Mouse (Mus musculus): ENCODE data around the gene Tmem169. TPM values are rescaled to one million over a fixed set of nuclear protein-coding genes. Genes with fewer than 3 reads are reported as not detected.

Gene Tmem169
- not detected in 2 replicates for polyA plus RNA-seq (2012; ENCODE audit: low replicate concordance)

DNA sequence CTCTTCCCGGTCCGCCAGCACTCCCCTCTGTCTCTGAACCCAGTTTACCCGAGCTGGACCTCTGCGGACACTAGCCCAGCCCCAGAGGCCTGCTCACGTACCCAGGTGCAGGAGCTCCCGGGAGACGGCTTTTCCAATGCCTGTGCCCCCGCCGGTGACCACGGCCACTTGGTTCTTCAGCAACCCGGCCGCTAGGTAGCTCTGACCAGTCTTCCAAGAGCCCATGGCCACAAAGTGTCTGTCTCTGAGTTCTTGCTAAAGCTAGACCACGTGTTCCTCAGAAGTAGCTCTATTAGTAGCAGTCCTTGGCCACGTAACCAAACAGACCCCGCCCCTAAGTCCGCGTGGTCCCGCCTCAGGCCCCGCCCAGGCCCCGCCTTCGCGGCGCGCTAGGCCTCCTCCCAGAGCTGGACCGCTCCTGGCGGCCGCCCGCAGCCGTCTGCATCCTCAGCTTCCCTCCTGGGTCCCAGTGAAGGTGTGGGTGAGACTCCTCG is at the start of gene Tmem169, which contains the start of gene Pecr:
Gene Tmem169 (plus strand): TSS at position 378 of the 494 bp plus-strand sequence.
Gene Pecr (minus strand): TSS at position 323 of the 494 bp plus-strand sequence.

DNA sequence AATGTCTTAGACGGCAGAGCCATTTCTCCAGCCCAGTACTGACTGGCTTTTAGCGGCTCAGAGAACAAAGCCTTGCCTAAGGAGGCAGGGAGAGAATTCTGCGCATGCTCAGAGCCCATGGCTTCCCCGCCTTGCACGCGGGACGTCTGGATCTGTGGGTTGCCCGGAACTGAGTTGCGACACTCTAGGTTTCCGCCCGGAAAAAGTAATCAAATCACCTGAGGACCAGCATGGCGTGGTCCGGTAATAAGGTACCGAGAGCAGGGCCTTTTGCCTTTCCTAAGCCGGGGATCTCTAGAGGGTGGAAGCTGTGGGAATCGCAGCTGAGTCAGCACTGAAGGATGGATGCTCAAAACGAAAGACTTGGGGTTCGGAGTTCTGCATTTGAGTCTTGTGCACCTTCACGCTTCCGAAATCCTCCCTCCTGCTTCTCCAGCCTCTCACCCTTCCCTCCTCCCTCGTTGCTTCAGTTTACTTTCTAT is 23.2 kb downstream of the Tmem169 start, which contains the start of gene Xrcc5:
Gene Xrcc5 (plus strand): TSS at position 105 of the 482 bp plus-strand sequence.

Other genes with a start within 250 kb of the Tmem169 start
- 0.44 TPM in 1 of 2 replicates, not detected in the other for gene Mreg, start 72.1 kb upstream of the Tmem169 start, polyA plus RNA-seq (2012; ENCODE audit: low replicate concordance)
- gene Pecr, start 55 bp upstream of the Tmem169 start, polyA plus RNA-seq (2012; ENCODE audit: low replicate concordance) = 1.4 and 3.0 TPM in 2 replicates
- 0.59 and 1.6 TPM in 2 replicates for gene Xrcc5, start 23.1 kb downstream of the Tmem169 start, polyA plus RNA-seq (2012; ENCODE audit: low replicate concordance)